Mouse (Mus musculus) hindbrain, embryonic 13.5 days (tissue): ENCODE results near the gene Clrn2. TPM values are rescaled to one million over a fixed set of nuclear protein-coding genes. Genes with fewer than 3 reads are reported as not detected.
A peak's percentile ranks its signal among the peaks of the same experiment; 100 is the strongest.
"Not testable (repeated sequence)": the region's sequence is repeated elsewhere in the genome, so short reads cannot be mapped to it uniquely, and the experiment has no call there.

ENCODE experiments used
- ATAC-seq: fragments of 200-750 bp; cut with Nextera tagmentation; 2 replicates; pipeline ENCODE4 v1.8.0; 2017; ENCODE audit warnings: moderate TSS enrichment; ENCODE audit not compliant: low FRiP score
- H3K27ac ChIP-seq: fragments of 300-500 bp; sonication (generic); 2 replicates; pipeline ENCODE4 v1.5.1; 2015; ENCODE audit warnings: inconsistent platforms, mild to moderate bottlenecking, moderate library complexity
- H3K27me3 ChIP-seq: fragments of 300-500 bp; sonication (generic); 2 replicates; pipeline ENCODE4 v1.6.1; 2015; ENCODE audit warnings: mild to moderate bottlenecking, inconsistent platforms
- H3K36me3 ChIP-seq: fragments of 300-500 bp; sonication (generic); 2 replicates; pipeline ENCODE4 v1.6.1; 2015; ENCODE audit warnings: mild to moderate bottlenecking, inconsistent platforms
- H3K4me1 ChIP-seq: fragments of 300-500 bp; sonication (generic); replicated peaks from 2 replicates; pipeline ENCODE4 v1.6.1; 2015; ENCODE audit warnings: inconsistent platforms
- H3K4me2 ChIP-seq: fragments of 300-500 bp; sonication (generic); 2 replicates; pipeline ENCODE4 v1.6.1; 2015; ENCODE audit warnings: inconsistent platforms, mild to moderate bottlenecking, moderate library complexity
- H3K4me3 ChIP-seq: fragments of 300-500 bp; sonication (generic); 2 replicates; pipeline ENCODE4 v1.5.1; 2015; ENCODE audit warnings: mild to moderate bottlenecking, inconsistent platforms
- H3K9ac ChIP-seq: fragments of 300-500 bp; sonication (generic); 2 replicates; pipeline ENCODE4 v1.6.1; 2015; ENCODE audit warnings: mild to moderate bottlenecking, inconsistent platforms
- H3K9me3 ChIP-seq: fragments of 300-500 bp; sonication (generic); 2 replicates; pipeline ENCODE4 v1.6.1; 2016; ENCODE audit warnings: inconsistent platforms
- WGBS: fragments of 180-500 bp; shearing (Covaris S2); methylation state at CpG from one replicate; pipeline ENCODE4 v1.1.7; 2015; 5-methylcytosine and 5-hydroxymethylcytosine counted together
- polyA plus RNA-seq: library from polyadenylated mRNA; unstranded; fragments of >200 nt; fragmentation: Nextera tagmentation; extraction: Ambion mirVana; gene quantifications from 2 replicates; pipeline ENCODE4 v1.2.1, GENCODE M21; 2015

Clrn2 gene
- 0.18 and 0.43 TPM in 2 replicates for polyA plus RNA-seq

- H3K9ac ChIP-seq = no peak within 1 kb of the TSS
- peaks cover 13% of the 10 kb centered on the region for H3K4me1 ChIP-seq
- no peaks in the 10 kb centered on the region for H3K27me3 ChIP-seq
- H3K27ac ChIP-seq = no peak within 1 kb of the TSS
- no peak within 1 kb of the TSS for H3K4me3 ChIP-seq
- H3K36me3 ChIP-seq = no peaks in the 10 kb centered on the region
- H3K4me2 ChIP-seq = no peak within 1 kb of the TSS
- WGBS = 69% methylated on average over 6 of the region's 6 CpGs
- no peak for ATAC-seq
- no peaks in the 10 kb centered on the region for H3K9me3 ChIP-seq
Observed at GRCm38 (mm10) chr5:45453451-45453850, at the start of gene Clrn2. Gene Clrn2, plus strand, starts transcription at chr5:45453751.

GRCm38 (mm10) chr5:45406129-45406528, 47.4 kb upstream of the Clrn2 start:
- no peaks in the 10 kb centered on the region for H3K27me3 ChIP-seq
- H3K4me3 ChIP-seq = no peak overlapping the region
- no peaks in the 10 kb centered on the region for H3K4me1 ChIP-seq
- no peaks in the 10 kb centered on the region for H3K36me3 ChIP-seq
- H3K27ac ChIP-seq = no peak overlapping the region
- H3K9me3 ChIP-seq = no peaks in the 10 kb centered on the region
- H3K9ac ChIP-seq = no peak overlapping the region
- H3K4me2 ChIP-seq = no peak overlapping the region
- no peak for ATAC-seq
- WGBS = 82% methylated on average over 2 of the region's 2 CpGs

DNA sequence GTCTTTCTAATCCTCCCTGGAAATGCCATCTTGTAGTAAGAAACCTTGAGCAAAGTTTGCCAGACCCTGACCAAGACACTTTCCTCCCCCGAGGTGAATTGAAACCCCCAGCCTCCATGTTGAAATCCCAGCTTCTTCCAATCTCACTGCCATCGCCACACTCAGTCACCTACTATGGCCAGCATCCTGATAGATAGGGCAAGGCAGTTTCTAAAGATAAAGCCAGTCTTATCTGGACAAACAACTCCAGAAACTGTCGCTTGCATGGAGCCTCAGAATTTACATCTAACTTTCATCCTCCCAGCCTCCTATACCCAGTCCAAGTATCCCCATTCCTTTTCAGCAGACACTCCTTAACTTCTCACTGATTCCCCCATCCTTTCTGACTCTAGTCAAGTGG, 37.1 kb upstream of the Clrn2 start:
- Histone ChIP-seq H3K27me3 (no peaks in the 10 kb centered on the region), H3K4me2 (no peak overlapping the region), H3K4me1 (no peaks in the 10 kb centered on the region), H3K27ac (no peak overlapping the region), H3K4me3 (no peak overlapping the region), H3K9ac (no peak overlapping the region), H3K9me3 (no peaks in the 10 kb centered on the region), H3K36me3 (no peaks in the 10 kb centered on the region)
- WGBS = 86% methylated on average over 3 of the region's 3 CpGs
- no peak for ATAC-seq

DNA sequence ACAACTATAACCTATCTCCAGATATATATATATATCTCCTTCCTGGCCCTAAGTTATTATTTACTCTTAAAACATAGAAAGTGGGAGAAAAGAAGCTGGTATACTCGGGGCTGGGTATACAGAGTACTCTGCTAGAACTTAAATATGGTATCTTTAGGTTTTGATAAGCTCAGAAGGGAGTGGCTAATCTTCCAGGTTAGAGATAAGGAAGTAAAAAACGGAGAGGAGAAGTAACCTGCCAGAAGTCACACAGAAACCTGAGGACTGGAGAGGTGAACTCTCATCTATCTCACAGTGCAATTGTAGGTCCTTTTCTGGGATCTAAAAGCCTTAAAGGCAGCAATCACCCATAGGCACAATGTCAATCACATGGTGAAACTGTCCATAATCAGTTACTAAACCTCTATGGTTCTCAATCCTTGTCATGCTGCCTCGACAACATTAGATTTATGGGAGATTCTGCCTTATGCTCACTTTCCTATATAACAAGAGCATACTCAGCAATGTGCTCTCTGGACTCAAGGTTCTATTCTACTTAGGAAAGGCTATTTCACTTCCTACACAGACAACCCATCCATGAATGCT, 35.6 kb upstream of the Clrn2 start:
- Histone ChIP-seq H3K36me3 (no peaks in the 10 kb centered on the region), H3K4me2 (no peak overlapping the region), H3K9ac (no peak overlapping the region), H3K27me3 (no peaks in the 10 kb centered on the region), H3K27ac (no peak overlapping the region), H3K4me1 (no peaks in the 10 kb centered on the region), H3K4me3 (no peak overlapping the region), H3K9me3 (no peaks in the 10 kb centered on the region)
- no peak for ATAC-seq
- WGBS = 80% methylated on average over 3 of the region's 3 CpGs

- 76% methylated on average over 10 of the region's 10 CpGs for WGBS
- Histone ChIP-seq H3K27ac (no peak overlapping the region), H3K27me3 (no peaks in the 10 kb centered on the region), H3K36me3 (no peaks in the 10 kb centered on the region), H3K4me1 (no peaks in the 10 kb centered on the region), H3K4me3 (no peak overlapping the region), H3K9me3 (no peaks in the 10 kb centered on the region), H3K4me2 (no peak overlapping the region), H3K9ac (no peak overlapping the region)
- peak; percentile 52; the same call in 1 of the 2 replicates for ATAC-seq
Observed at GRCm38 (mm10) chr5:45419841-45420638, 33.5 kb upstream of the Clrn2 start.

DNA sequence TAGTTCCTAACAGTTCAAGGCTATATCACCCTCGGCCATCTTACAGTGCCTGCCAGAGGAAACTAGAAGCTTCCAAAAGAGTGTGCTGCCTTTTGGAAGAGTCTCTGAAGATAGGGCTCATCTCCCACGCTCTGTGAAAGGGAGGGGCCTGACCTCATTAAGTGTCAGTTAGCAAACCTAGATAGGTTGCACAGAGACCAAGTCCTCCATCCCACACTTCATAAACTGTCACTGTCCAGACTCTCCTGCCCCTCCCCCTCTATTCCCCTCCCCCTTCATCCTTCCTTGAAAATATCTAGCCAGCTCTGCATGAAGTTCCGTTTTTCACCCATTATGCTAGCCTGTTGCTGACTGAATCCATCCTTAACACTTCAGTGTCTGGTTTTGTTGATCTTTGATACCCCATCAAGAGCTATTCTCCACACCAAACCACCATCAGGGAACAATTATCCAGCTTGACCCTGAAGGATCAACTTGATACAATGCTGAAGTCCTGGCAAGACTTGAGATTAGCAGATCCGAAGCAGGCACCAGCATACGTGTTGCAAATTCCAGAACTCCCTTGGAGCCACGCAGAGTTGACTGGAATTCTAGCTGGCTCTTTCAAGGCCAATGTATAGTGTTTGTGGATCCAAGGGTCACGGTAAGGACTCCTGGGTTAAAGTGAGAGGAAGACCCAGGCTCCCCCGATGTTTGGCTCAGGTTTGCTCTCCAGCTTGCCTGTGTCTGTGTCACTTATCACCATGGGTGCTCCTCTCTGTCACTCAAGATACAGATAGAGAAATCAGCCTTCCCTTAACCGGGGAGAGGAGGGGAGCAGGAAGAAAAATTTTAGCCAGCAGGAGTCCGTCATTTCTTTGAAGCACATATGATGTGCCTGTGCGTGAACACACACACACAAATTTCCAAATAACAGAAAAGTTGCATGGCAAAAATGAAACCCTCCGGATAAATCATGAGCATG, 31.4 kb upstream of the Clrn2 start:
- Histone ChIP-seq H3K4me2 (no peak overlapping the region), H3K4me1 (no peaks in the 10 kb centered on the region), H3K27ac (no peak overlapping the region), H3K9me3 (no peaks in the 10 kb centered on the region), H3K27me3 (no peaks in the 10 kb centered on the region), H3K36me3 (no peaks in the 10 kb centered on the region), H3K4me3 (no peak overlapping the region), H3K9ac (no peak overlapping the region)
- 76% methylated on average over 12 of the region's 12 CpGs for WGBS
- no peak for ATAC-seq

- no peaks in the 10 kb centered on the region for H3K36me3 ChIP-seq
- H3K4me1 ChIP-seq = no peaks in the 10 kb centered on the region
- H3K9ac ChIP-seq = no peak overlapping the region
- no peak overlapping the region for H3K27ac ChIP-seq
- WGBS = 44% methylated on average over 8 of the region's 8 CpGs
- no peaks in the 10 kb centered on the region for H3K9me3 ChIP-seq
- ATAC-seq = peak; percentile 93
- H3K4me2 ChIP-seq = no peak overlapping the region
- no peak overlapping the region for H3K4me3 ChIP-seq
- H3K27me3 ChIP-seq = no peaks in the 10 kb centered on the region
Observed at GRCm38 (mm10) chr5:45424021-45424886, 29.3 kb upstream of the Clrn2 start.

DNA sequence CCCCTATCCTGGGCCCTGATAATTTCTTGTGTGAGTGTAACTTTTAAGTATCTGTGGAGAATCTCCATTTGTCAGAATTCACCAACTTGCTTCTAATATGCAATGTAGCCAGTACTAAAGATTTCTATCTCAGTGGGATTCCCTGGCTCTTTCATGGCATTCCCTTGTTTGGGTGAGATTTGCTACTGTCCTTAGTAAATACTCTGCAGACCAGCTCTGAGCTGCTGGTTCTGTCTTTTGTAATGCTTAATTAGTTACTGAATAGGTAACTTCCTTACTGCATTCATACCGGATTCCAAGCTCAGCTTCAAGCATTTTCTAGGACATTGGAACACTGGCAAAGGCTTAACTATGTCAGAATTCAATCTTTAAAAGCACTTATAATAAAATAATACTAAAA, 27.8 kb upstream of the Clrn2 start:
- H3K27me3 ChIP-seq, ATAC-seq, H3K4me2 ChIP-seq, H3K4me1 ChIP-seq, H3K36me3 ChIP-seq, H3K4me3 ChIP-seq, H3K27ac ChIP-seq, H3K9ac ChIP-seq, H3K9me3 ChIP-seq: not testable (repeated sequence)
- 50% methylated on average over 1 of the region's 1 CpGs for WGBS

DNA sequence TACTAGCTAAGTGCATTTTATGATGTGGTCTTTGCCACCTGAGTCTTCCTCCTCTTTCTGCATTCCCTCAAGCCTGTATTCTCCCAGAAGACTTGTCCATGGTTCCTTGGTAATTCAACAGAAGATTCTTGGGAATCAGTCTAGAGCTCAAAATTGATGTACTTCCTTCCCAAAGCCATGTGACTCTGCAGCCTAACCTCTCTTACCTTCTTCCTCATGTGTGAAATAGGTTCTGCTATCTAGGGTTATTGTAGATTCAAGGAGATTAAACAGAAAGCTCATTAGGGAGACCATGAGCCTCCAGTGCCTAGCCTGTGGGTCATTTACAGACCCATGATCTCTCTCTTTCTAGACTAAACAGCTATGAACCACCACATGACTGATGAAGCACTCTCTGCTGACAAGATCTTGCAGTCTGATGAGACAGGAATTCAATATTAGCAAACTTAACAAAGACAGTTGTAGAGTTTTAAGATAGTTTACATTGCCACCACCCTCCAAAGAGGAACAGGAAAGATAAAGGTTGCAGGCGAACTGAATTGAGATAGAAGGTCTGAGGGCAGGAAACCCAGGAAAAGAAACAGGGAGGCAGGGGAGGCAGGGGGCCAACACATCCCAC, 27.0 kb upstream of the Clrn2 start:
- no peaks in the 10 kb centered on the region for H3K27me3 ChIP-seq
- H3K9me3 ChIP-seq = no peaks in the 10 kb centered on the region
- H3K36me3 ChIP-seq = peaks cover 1% of the 10 kb centered on the region; the same call in 1 of the 2 replicates
- no peak overlapping the region for H3K9ac ChIP-seq
- ATAC-seq = no peak
- H3K4me3 ChIP-seq = no peak overlapping the region
- no peak overlapping the region for H3K4me2 ChIP-seq
- no peak overlapping the region for H3K27ac ChIP-seq
- no peaks in the 10 kb centered on the region for H3K4me1 ChIP-seq
- 83% methylated on average over 1 of the region's 1 CpGs for WGBS

DNA sequence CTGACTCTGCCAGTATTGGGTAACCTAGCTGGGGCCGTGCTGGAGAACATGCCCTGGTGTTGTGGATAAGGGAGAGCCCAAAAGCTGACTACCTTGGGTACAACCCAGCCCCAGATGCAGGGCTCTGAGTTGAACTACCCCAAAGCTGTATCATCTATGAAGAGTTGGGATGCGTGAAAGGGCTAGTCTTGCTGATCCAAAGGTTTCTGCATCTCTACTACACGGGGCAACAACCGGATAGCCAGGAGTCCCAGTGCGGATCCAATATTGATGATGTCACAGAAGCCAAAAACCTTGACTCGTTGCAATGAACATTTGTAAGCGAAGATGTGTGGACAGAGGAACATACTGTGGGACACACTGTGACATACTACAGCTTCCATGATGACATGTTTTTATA, 25.7 kb upstream of the Clrn2 start:
- H3K9ac ChIP-seq = no peak overlapping the region
- H3K9me3 ChIP-seq = no peaks in the 10 kb centered on the region
- no peak overlapping the region for H3K4me2 ChIP-seq
- no peak overlapping the region for H3K27ac ChIP-seq
- H3K27me3 ChIP-seq = no peaks in the 10 kb centered on the region
- H3K4me3 ChIP-seq = no peak overlapping the region
- no peak for ATAC-seq
- H3K4me1 ChIP-seq = no peaks in the 10 kb centered on the region
- WGBS = 97% methylated on average over 7 of the region's 7 CpGs
- H3K36me3 ChIP-seq = peaks cover 7% of the 10 kb centered on the region; the same call in 1 of the 2 replicates
